Mouse (Mus musculus) forebrain, embryonic 13.5 days (tissue): ENCODE data around the gene Hist1h3a. TPM values are rescaled to one million over a fixed set of nuclear protein-coding genes. Genes with fewer than 3 reads are reported as not detected.

ENCODE experiments used
- ATAC-seq: fragments of 200-750 bp; cut with Nextera tagmentation; 2 replicates; pipeline ENCODE4 v1.8.0; 2017
- H3K27ac ChIP-seq: fragments of 300-500 bp; sonication (generic); 2 replicates; pipeline ENCODE4 v1.5.1; 2015; ENCODE audit warnings: inconsistent platforms, mild to moderate bottlenecking, moderate library complexity
- H3K27me3 ChIP-seq: fragments of 300-500 bp; sonication (generic); 2 replicates; pipeline ENCODE4 v1.6.1; 2015; ENCODE audit warnings: mild to moderate bottlenecking, inconsistent platforms
- H3K36me3 ChIP-seq: fragments of 300-500 bp; sonication (generic); 2 replicates; pipeline ENCODE4 v1.6.1; 2015; ENCODE audit warnings: mild to moderate bottlenecking, inconsistent platforms; ENCODE audit not compliant: poor library complexity, severe bottlenecking
- H3K4me1 ChIP-seq: fragments of 300-500 bp; sonication (generic); 2 replicates; pipeline ENCODE4 v1.6.1; 2015; ENCODE audit warnings: inconsistent platforms
- H3K4me2 ChIP-seq: fragments of 300-500 bp; sonication (generic); 2 replicates; pipeline ENCODE4 v1.6.1; 2015; ENCODE audit warnings: inconsistent platforms, mild to moderate bottlenecking, moderate library complexity
- H3K4me3 ChIP-seq: fragments of 300-500 bp; sonication (generic); 2 replicates; pipeline ENCODE4 v1.5.1; 2015; ENCODE audit warnings: mild to moderate bottlenecking, inconsistent platforms
- H3K9ac ChIP-seq: fragments of 300-500 bp; sonication (generic); 2 replicates; pipeline ENCODE4 v1.6.1; 2015; ENCODE audit warnings: mild to moderate bottlenecking, inconsistent platforms
- H3K9me3 ChIP-seq: fragments of 300-500 bp; sonication (generic); replicated peaks from 2 replicates; pipeline ENCODE4 v1.6.1; 2016; ENCODE audit warnings: inconsistent platforms
- WGBS: fragments of 180-500 bp; shearing (Covaris S2); methylation state at CpG from one replicate; pipeline ENCODE4 v1.1.7; 2015; 5-methylcytosine and 5-hydroxymethylcytosine counted together
- polyA plus RNA-seq: library from polyadenylated mRNA; unstranded; fragments of >200 nt; fragmentation: Nextera tagmentation; extraction: Ambion mirVana; gene quantifications from 2 replicates; pipeline ENCODE4 v1.2.1, GENCODE M21; 2015

The Hist1h3a gene
- polyA plus RNA-seq, 1 experiment from 2014 or later = 6.3 TPM

DNA sequence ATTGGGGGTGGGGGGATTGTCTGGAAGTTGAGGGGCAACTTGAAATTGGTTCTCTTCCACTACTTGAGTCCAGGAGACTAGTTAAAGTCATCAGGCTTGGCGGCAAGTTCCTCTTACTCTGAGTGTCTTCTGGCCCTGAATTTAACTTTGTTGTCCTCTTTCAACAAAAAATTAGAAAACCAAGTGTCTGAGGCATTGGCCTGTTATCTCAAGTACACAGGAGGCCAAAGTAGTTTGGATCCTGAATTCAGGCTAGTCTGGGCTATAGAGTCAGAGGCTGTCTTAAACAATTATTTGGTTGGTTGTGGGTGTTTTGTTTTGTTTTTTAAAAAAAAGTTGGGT is 3.0 kb upstream of the Hist1h3a start:
- H3K36me3 ChIP-seq = no peaks in the 10 kb centered on the region
- no peaks in the 10 kb centered on the region for H3K9me3 ChIP-seq
- H3K9ac ChIP-seq = no peak overlapping the region
- H3K4me1 ChIP-seq = peaks cover 24% of the 10 kb centered on the region
- no peak overlapping the region for H3K4me3 ChIP-seq
- H3K27ac ChIP-seq = no peak overlapping the region
- 61% methylated on average over 1 of the region's 1 CpGs for WGBS
- no peak overlapping the region for H3K4me2 ChIP-seq
- ATAC-seq = no peak
- no peaks in the 10 kb centered on the region for H3K27me3 ChIP-seq

DNA sequence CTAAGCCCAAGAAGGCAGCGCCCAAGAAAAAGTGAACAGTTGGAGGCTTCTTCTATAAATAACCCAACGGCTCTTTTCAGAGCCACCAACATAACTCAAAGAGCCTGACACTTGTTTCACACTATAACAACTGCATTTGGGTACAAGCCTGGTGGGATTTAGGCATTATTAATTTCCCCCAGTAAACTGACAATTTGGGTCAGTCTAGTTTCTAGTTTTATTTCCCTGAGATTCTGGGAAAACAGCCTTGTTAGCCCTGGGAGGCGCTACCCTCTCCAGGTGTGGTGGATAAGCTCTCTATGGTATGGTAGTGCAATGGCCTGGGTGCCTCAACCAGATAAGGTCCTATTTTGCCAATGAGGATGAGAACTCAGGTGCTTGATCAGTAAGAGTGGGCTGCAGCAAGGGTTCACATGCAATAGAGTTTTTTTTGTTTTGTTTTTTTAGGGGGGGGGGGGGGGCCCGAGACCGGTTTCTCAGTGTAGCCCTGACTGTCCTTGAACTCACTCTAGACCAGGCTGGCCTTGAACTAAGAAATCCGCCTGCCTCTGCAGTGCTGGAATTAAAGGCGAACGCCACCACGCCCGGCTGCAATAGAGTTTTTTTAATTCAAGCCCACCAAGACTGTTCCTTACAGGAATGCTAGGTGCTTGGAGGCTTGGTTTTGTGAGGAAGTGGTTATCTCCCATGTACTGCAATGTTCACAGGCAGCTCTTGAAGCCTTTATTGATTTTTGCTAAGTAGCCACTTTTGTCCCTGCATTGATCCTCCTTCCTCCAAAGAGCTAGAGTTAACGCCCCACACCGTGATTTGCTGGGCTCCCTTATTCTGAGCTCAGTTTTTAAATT is 2.4 kb upstream of the Hist1h3a start:
- Histone ChIP-seq H3K4me2 (peak overlapping the region; percentile 78), H3K27ac (peak overlapping the region; percentile 85), H3K4me1 (peaks cover 30% of the 10 kb centered on the region), H3K9ac (peak overlapping the region; percentile 80), H3K36me3 (no peaks in the 10 kb centered on the region), H3K9me3 (no peaks in the 10 kb centered on the region), H3K4me3 (peak overlapping the region; percentile 53), H3K27me3 (no peaks in the 10 kb centered on the region)
- no peak for ATAC-seq
- 34% methylated on average over 12 of the region's 12 CpGs for WGBS

DNA sequence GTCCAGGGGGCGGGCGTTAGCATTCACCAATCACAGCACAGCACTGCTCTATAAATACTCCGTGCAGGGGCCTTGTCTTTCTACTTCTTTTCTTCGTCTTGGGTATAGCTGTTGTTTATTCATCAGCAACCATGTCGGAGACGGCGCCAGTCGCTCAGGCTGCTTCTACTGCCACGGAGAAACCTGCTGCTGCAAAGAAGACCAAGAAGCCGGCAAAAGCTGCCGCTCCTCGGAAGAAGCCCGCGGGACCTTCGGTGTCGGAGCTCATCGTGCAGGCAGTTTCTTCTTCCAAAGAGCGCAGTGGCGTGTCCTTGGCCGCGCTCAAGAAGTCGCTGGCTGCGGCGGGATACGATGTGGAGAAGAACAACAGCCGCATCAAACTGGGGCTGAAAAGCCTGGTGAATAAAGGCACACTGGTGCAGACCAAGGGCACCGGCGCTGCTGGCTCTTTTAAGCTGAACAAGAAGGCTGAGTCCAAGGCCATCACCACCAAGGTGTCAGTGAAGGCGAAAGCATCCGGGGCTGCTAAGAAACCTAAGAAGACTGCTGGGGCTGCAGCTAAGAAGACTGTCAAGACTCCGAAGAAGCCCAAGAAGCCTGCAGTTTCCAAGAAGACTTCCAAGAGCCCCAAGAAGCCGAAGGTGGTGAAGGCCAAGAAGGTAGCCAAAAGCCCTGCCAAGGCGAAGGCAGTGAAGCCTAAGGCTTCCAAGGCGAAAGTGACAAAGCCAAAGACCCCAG is 1.6 kb upstream of the Hist1h3a start, which contains the start of gene Hist1h1a:
Gene Hist1h1a, plus strand, starts transcription at position 81 of the 738 bp plus-strand sequence.
- Histone ChIP-seq H3K4me2 (peak within 1 kb of the TSS; percentile 78), H3K27ac (peak within 1 kb of the TSS; percentile 85), H3K4me3 (peak within 1 kb of the TSS; percentile 53), H3K9ac (peak within 1 kb of the TSS; percentile 80), H3K9me3 (no peaks in the 10 kb centered on the region), H3K4me1 (peaks cover 30% of the 10 kb centered on the region), H3K36me3 (no peaks in the 10 kb centered on the region), H3K27me3 (no peaks in the 10 kb centered on the region)
- WGBS = 2% methylated on average over 34 of the region's 34 CpGs
- ATAC-seq = peak; percentile 74

DNA sequence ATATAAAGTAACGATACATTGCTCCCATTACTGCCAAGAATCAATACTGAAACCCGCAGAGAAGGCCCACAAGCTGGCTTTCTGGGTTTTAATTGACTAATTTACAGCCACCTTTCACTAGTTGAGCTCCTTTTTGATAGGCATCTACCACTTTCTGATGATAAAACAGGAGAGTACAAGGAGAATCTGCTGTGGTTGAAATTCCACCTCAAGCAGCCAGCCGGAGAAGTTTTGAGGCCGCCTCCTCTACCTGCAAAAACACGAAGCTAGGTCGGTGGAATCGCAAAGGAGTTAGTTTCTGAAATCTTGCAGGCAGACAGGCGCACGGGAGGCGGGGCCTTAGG is 1.0 kb upstream of the Hist1h3a start:
- peak overlapping the region; percentile 78 for H3K4me2 ChIP-seq
- no peaks in the 10 kb centered on the region for H3K9me3 ChIP-seq
- H3K27me3 ChIP-seq = no peaks in the 10 kb centered on the region
- ATAC-seq = no peak
- peak overlapping the region; percentile 85 for H3K27ac ChIP-seq
- under 1% methylated on average over 10 of the region's 10 CpGs for WGBS
- no peaks in the 10 kb centered on the region for H3K36me3 ChIP-seq
- peak overlapping the region; percentile 80; the same call in 1 of the 2 replicates for H3K9ac ChIP-seq
- H3K4me3 ChIP-seq = peak overlapping the region; percentile 53
- H3K4me1 ChIP-seq = peaks cover 30% of the 10 kb centered on the region

- H3K27ac ChIP-seq = peak within 1 kb of the TSS; percentile 85
- H3K9me3 ChIP-seq = no peaks in the 10 kb centered on the region
- WGBS = under 1% methylated on average over 61 of the region's 72 CpGs
- ATAC-seq = peak; percentile 76
- H3K9ac ChIP-seq = peak within 1 kb of the TSS; percentile 74
- H3K36me3 ChIP-seq = no peaks in the 10 kb centered on the region
- peaks cover 39% of the 10 kb centered on the region for H3K4me1 ChIP-seq
- H3K4me3 ChIP-seq = peak within 1 kb of the TSS; percentile 53
- no peaks in the 10 kb centered on the region for H3K27me3 ChIP-seq
- peak within 1 kb of the TSS; percentile 78 for H3K4me2 ChIP-seq
Observed at GRCm38 (mm10) chr13:23760972-23761864, 968 bp downstream of the Hist1h3a start, which contains the start of gene Hist1h4a. Hist1h4a (minus strand) TSS chr13:23761230.

DNA sequence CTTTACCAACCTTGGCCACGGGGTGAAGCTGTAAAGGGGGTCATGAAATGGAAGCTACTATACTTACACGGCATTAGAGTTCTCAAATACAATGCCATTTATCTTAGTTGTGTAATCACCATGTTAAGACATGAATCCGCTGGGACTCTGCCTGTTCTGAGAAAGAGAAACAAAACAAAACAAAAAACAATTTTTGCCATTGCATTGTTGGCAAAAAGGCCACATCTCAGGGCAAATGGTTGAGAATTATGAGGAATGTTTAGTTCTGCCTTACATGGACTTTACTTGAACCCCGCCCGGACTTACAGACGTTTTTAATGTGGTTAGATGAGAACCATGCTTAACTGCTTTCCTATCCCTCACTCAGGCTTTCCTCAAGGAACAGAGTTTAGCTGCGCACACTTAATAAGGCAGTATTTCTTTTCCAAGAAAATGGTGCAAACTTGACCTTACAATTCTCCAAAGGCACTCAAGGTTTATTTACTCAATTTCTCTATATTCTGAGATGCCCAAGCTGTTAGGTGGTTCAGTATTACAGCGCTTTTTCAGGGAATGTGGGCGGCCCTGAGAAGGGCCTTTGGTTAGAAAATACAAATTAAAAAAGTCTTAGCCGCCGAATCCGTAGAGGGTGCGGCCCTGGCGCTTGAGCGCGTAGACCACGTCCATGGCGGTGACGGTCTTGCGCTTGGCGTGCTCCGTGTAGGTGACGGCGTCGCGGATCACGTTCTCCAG is 1.8 kb downstream of the Hist1h3a start:
- Histone ChIP-seq H3K27ac (peak overlapping the region; percentile 85), H3K4me3 (peak overlapping the region; percentile 53), H3K27me3 (no peaks in the 10 kb centered on the region), H3K9me3 (no peaks in the 10 kb centered on the region), H3K4me2 (peak overlapping the region; percentile 78), H3K9ac (peak overlapping the region; percentile 74), H3K36me3 (no peaks in the 10 kb centered on the region), H3K4me1 (peaks cover 41% of the 10 kb centered on the region)
- 1% methylated on average over 24 of the region's 27 CpGs for WGBS
- ATAC-seq = no peak; the same call in 1 of the 2 replicates

DNA sequence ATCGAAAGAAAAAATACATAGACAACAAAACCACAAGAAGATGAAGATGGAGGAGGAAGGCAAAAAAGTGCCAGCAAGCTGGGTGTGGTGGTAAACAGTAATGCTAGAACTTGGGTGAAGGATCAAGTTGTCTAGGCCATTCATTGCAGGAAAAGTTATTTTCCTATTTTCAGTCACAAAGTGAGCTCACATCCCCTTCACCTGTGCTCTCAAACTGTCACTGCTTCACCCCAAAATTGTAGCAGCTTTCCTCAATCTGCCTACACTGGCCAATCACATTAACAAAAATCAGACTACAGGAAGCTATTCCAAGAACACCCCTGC is 2.3 kb downstream of the Hist1h3a start:
- WGBS = 74% methylated on average over 1 of the region's 1 CpGs
- no peaks in the 10 kb centered on the region for H3K27me3 ChIP-seq
- H3K4me2 ChIP-seq = peak overlapping the region; percentile 78
- no peaks in the 10 kb centered on the region for H3K36me3 ChIP-seq
- peak overlapping the region; percentile 85 for H3K27ac ChIP-seq
- H3K9me3 ChIP-seq = no peaks in the 10 kb centered on the region
- H3K4me3 ChIP-seq = peak overlapping the region; percentile 53
- H3K4me1 ChIP-seq = peaks cover 41% of the 10 kb centered on the region
- peak overlapping the region; percentile 74 for H3K9ac ChIP-seq
- ATAC-seq = no peak

GRCm38 (mm10) chr13:23759251-23759771 is 2.9 kb downstream of the Hist1h3a start:
- Histone ChIP-seq H3K9ac (no peak overlapping the region), H3K9me3 (no peaks in the 10 kb centered on the region), H3K27ac (0 out of 2 replicates have a peak overlapping the region, but pooled peaks have one; percentile 19), H3K36me3 (no peaks in the 10 kb centered on the region), H3K4me1 (peaks cover 39% of the 10 kb centered on the region), H3K27me3 (no peaks in the 10 kb centered on the region), H3K4me2 (no peak overlapping the region), H3K4me3 (no peak overlapping the region)
- 71% methylated on average over 3 of the region's 3 CpGs for WGBS
- ATAC-seq = no peak

- H3K36me3 ChIP-seq = no peaks in the 10 kb centered on the region
- no peak overlapping the region for H3K9ac ChIP-seq
- H3K9me3 ChIP-seq = no peaks in the 10 kb centered on the region
- WGBS = 50% methylated on average over 3 of the region's 3 CpGs
- H3K4me1 ChIP-seq = peaks cover 30% of the 10 kb centered on the region
- H3K27ac ChIP-seq = peak overlapping the region; percentile 48; the same call in 1 of the 2 replicates
- H3K4me2 ChIP-seq = peak overlapping the region; percentile 6; the same call in 1 of the 2 replicates
- H3K27me3 ChIP-seq = no peaks in the 10 kb centered on the region
- ATAC-seq = no peak
- H3K4me3 ChIP-seq = no peak overlapping the region
Observed at GRCm38 (mm10) chr13:23757921-23758320, 4.3 kb downstream of the Hist1h3a start.

- peak overlapping the region; percentile 89 for H3K27ac ChIP-seq
- H3K4me1 ChIP-seq = peaks cover 31% of the 10 kb centered on the region
- H3K4me2 ChIP-seq = peak overlapping the region; percentile 69
- H3K27me3 ChIP-seq = no peaks in the 10 kb centered on the region
- peak overlapping the region; percentile 41 for H3K4me3 ChIP-seq
- no peak; the same call in 1 of the 2 replicates for ATAC-seq
- 1% methylated on average over 15 of the region's 23 CpGs for WGBS
- H3K9me3 ChIP-seq = no peaks in the 10 kb centered on the region
- H3K9ac ChIP-seq = peak overlapping the region; percentile 71
- H3K36me3 ChIP-seq = no peaks in the 10 kb centered on the region
Observed at GRCm38 (mm10) chr13:23757211-23757773, 4.9 kb downstream of the Hist1h3a start.
